Mouse (Mus musculus): ENCODE results near the gene Thrap3. TPM values are rescaled to one million over a fixed set of nuclear protein-coding genes. Genes with fewer than 3 reads are reported as not detected.
A peak's percentile ranks its signal among the peaks of the same experiment; 100 is the strongest.

Thrap3 gene
- 100 to 1,000 TPM; 133 to 154 TPM for total RNA-seq (2021)

GRCm38 (mm10) chr4:126202303-126203181 lies at the start of gene Thrap3:
Gene Thrap3 (minus strand): TSS chr4:126202760.
- DNase-seq (ENCODE audit: extremely low spot score in 1 of 2, low spot score in 1 of 2) = peak; percentile 93 to 97

- DNase-seq (ENCODE audit: extremely low spot score in 1 of 2, low spot score in 1 of 2) = no peak
Measured at GRCm38 (mm10) chr4:126251655-126252254, 49.2 kb upstream of the Thrap3 start.

GRCm38 (mm10) chr4:126250659-126251058 lies 48.1 kb upstream of the Thrap3 start:
- no peak for DNase-seq (ENCODE audit: extremely low spot score in 1 of 2, low spot score in 1 of 2)

- no peak for DNase-seq (ENCODE audit: extremely low spot score in 1 of 2, low spot score in 1 of 2)
Measured at GRCm38 (mm10) chr4:126248261-126248868, 45.8 kb upstream of the Thrap3 start.

GRCm38 (mm10) chr4:126246202-126246889 lies 43.8 kb upstream of the Thrap3 start:
- no peak for DNase-seq (ENCODE audit: extremely low spot score in 1 of 2, low spot score in 1 of 2)

GRCm38 (mm10) chr4:126242510-126242909 lies 40.0 kb upstream of the Thrap3 start:
- peak in 1 of 2 experiments; percentile 5 for DNase-seq (ENCODE audit: extremely low spot score in 1 of 2, low spot score in 1 of 2)

- DNase-seq (ENCODE audit: extremely low spot score in 1 of 2, low spot score in 1 of 2) = peak in 1 of 2 experiments; percentile 5
Measured at GRCm38 (mm10) chr4:126241956-126242355, 39.4 kb upstream of the Thrap3 start.

GRCm38 (mm10) chr4:126239862-126240475 lies 37.4 kb upstream of the Thrap3 start:
- no peak for DNase-seq (ENCODE audit: extremely low spot score in 1 of 2, low spot score in 1 of 2)

- DNase-seq (ENCODE audit: extremely low spot score in 1 of 2, low spot score in 1 of 2) = no peak
Measured at GRCm38 (mm10) chr4:126237721-126238242, 35.2 kb upstream of the Thrap3 start.

- DNase-seq (ENCODE audit: extremely low spot score in 1 of 2, low spot score in 1 of 2) = no peak
Measured at GRCm38 (mm10) chr4:126236467-126237280, 34.1 kb upstream of the Thrap3 start.

GRCm38 (mm10) chr4:126235191-126235590 lies 32.6 kb upstream of the Thrap3 start:
- no peak for DNase-seq (ENCODE audit: extremely low spot score in 1 of 2, low spot score in 1 of 2)

GRCm38 (mm10) chr4:126234496-126235175 lies 32.1 kb upstream of the Thrap3 start:
- no peak for DNase-seq (ENCODE audit: extremely low spot score in 1 of 2, low spot score in 1 of 2)

- no peak for DNase-seq (ENCODE audit: extremely low spot score in 1 of 2, low spot score in 1 of 2)
Measured at GRCm38 (mm10) chr4:126233676-126234308, 31.2 kb upstream of the Thrap3 start.

GRCm38 (mm10) chr4:126229900-126230299 lies 27.3 kb upstream of the Thrap3 start:
- DNase-seq (ENCODE audit: extremely low spot score in 1 of 2, low spot score in 1 of 2) = no peak

- DNase-seq (ENCODE audit: extremely low spot score in 1 of 2, low spot score in 1 of 2) = no peak
Measured at GRCm38 (mm10) chr4:126228144-126228543, 25.6 kb upstream of the Thrap3 start.

GRCm38 (mm10) chr4:126227077-126227761 lies 24.7 kb upstream of the Thrap3 start:
- DNase-seq (ENCODE audit: extremely low spot score in 1 of 2, low spot score in 1 of 2) = peak; percentile 83 to 97

GRCm38 (mm10) chr4:126226640-126227039 lies 24.1 kb upstream of the Thrap3 start:
- DNase-seq (ENCODE audit: extremely low spot score in 1 of 2, low spot score in 1 of 2) = no peak

GRCm38 (mm10) chr4:126222631-126223030 lies 20.1 kb upstream of the Thrap3 start:
- DNase-seq (ENCODE audit: extremely low spot score in 1 of 2, low spot score in 1 of 2) = no peak

Data from layer of hippocampus, postnatal 25 days (tissue).